8 mouse cellular contexts compared by ENCODE assay signal in the genomic region with DNA sequence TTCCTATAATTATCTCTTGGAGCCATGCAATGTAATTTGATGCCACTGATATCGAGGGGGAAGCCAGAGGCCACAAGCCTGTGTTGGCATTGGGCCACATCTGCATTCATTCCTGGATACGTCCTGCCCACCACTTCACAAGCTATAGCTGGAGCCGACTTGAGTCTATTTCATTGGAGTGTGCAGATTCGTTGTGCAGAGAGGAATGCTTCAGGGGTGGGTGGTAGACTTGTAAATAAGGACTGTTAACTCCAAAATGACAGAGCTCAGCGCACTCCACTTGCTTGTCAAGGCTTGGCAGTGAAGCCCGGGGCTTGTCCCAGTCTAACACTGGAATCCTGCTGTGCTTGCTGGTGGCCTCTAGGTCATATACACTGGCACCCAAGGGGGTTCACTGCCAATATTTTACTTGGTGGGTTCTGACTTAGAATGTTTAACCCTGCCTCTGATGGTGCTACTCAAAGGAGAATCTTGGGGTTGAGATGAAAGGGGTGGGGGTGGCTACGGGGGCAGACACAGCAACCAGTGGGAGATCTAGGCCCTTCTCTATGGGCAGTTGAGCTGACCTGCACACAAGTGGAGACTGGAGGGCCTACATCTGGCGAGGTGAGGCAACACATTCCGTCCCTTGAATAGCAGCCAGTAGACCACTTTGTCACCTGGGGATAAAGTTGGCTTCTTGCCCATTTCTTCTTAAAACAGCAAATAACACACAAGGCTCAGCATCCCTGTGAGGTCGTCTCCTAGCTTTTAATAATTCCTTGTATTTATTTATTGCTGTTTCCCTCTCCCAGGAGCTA.
A peak's percentile ranks its signal among the peaks of the same experiment; 100 is the strongest.
DNase-seq lines count a peak whose midpoint lies in the region; ATAC-seq and TF ChIP-seq lines count a peak whose summit lies in the region.

No protein-coding gene starts in this region.

- peak; percentile 94 for ATAC-seq in lung, embryonic 14.5 days (ENCODE audit: insufficient read depth)
- ATAC-seq in heart, embryonic 12.5 days (ENCODE audit: insufficient number of reproducible peaks, low FRiP score), result peak; percentile 77

- 0 out of 2 replicates have a peak, but pooled peaks cover 5% of the 10 kb centered on the region for H3K9me3 ChIP-seq in lung, embryonic 14.5 days (ENCODE audit: low read depth, low read length)
- H3K9me3 ChIP-seq in embryonic facial prominence, embryonic 10.5 days, result peaks cover 3% of the 10 kb centered on the region; the same call in 1 of the 2 replicates
- H3K9me3 ChIP-seq in heart, embryonic 12.5 days (replicated peaks), result peaks cover 6% of the 10 kb centered on the region; the same call in 1 of the 2 replicates

- peak overlapping the region; percentile 70 for H3K27ac ChIP-seq in lung, embryonic 14.5 days (ENCODE audit: low read depth)
- H3K27ac ChIP-seq in embryonic facial prominence, embryonic 10.5 days (replicated peaks), result no peak overlapping the region; the same call in 1 of the 2 replicates
- peak overlapping the region; percentile 89 for H3K27ac ChIP-seq in heart, embryonic 12.5 days (ENCODE audit: poor library complexity, severe bottlenecking)

- H3K4me1 ChIP-seq in lung, embryonic 14.5 days (ENCODE audit: insufficient read depth), result peaks cover 11% of the 10 kb centered on the region
- peaks cover 12% of the 10 kb centered on the region for H3K4me1 ChIP-seq in embryonic facial prominence, embryonic 10.5 days
- peaks cover 64% of the 10 kb centered on the region for H3K4me1 ChIP-seq in heart, embryonic 12.5 days (replicated peaks)

- no peak for TF ChIP-seq CTCF in lung, embryonic 14.5 days (IDR thresholded peaks at IDR 0.05; ENCODE audit: low read depth)

- no peaks in the 10 kb centered on the region for H3K27me3 ChIP-seq in lung, embryonic 14.5 days (ENCODE audit: insufficient read depth, low read length)
- no peaks in the 10 kb centered on the region for H3K27me3 ChIP-seq in embryonic facial prominence, embryonic 10.5 days (replicated peaks; ENCODE audit: low read depth, poor library complexity, severe bottlenecking)
- no peaks in the 10 kb centered on the region for H3K27me3 ChIP-seq in heart, embryonic 12.5 days (replicated peaks)

- peak overlapping the region; percentile 29; the same call in 1 of the 2 replicates for H3K4me2 ChIP-seq in lung, embryonic 14.5 days
- H3K4me2 ChIP-seq in heart, embryonic 12.5 days, result peak overlapping the region; percentile 56

- H3K36me3 ChIP-seq in lung, embryonic 14.5 days (ENCODE audit: insufficient read depth), result no peaks in the 10 kb centered on the region
- peaks cover 22% of the 10 kb centered on the region for H3K36me3 ChIP-seq in embryonic facial prominence, embryonic 10.5 days (replicated peaks)
- H3K36me3 ChIP-seq in heart, embryonic 12.5 days, result peaks cover 7% of the 10 kb centered on the region

- no peak overlapping the region for H3K4me3 ChIP-seq in lung, embryonic 14.5 days (ENCODE audit: low read depth, low read length)
- no peak overlapping the region for H3K4me3 ChIP-seq in embryonic facial prominence, embryonic 10.5 days
- H3K4me3 ChIP-seq in heart, embryonic 12.5 days, result no peak overlapping the region

- peak; percentile 83 for DNase-seq in lung, embryonic 14.5 days
- DNase-seq in lung, postnatal 14 days, result no peak
- DNase-seq in embryonic facial prominence, embryonic 10.5 days (ENCODE audit: low spot score), result peak; percentile 50
- DNase-seq in mesoderm, embryonic 11.5 days (ENCODE audit: low read depth, low spot score), result peak; percentile 55
- DNase-seq in cerebellum, adult 9-10 months, result no peak
- no peak for DNase-seq in right cerebral cortex, postnatal 4 days
- DNase-seq in right cerebral cortex, adult 2 months (ENCODE audit: low spot score in 2 of 2), result no peak

- no peak overlapping the region for H3K9ac ChIP-seq in lung, embryonic 14.5 days
- peak overlapping the region; percentile 35 for H3K9ac ChIP-seq in heart, embryonic 12.5 days

- WGBS in lung, embryonic 14.5 days, result 20% methylated on average over 10 of the region's 10 CpGs
- 64% methylated on average over 10 of the region's 10 CpGs for WGBS in embryonic facial prominence, embryonic 10.5 days
- WGBS in heart, embryonic 12.5 days, result 20% methylated on average over 10 of the region's 10 CpGs

Comparison
In these comparisons a context has a peak if more than half of its experiments do, and no peak if none do; other contexts are left out.
1. DNase-seq: peak in lung, embryonic 14.5 days (single experiment), embryonic facial prominence, embryonic 10.5 days (single experiment) and mesoderm, embryonic 11.5 days (single experiment); none in lung, postnatal 14 days (single experiment), cerebellum, adult 9-10 months (single experiment), right cerebral cortex, postnatal 4 days (single experiment) and right cerebral cortex, adult 2 months (0 of 2).